Mouse (Mus musculus) hindbrain, embryonic 14.5 days (tissue): Measurements from ENCODE around the gene Pdzd2. TPM values are rescaled to one million over a fixed set of nuclear protein-coding genes. Genes with fewer than 3 reads are reported as not detected.

Source experiments
- ATAC-seq: fragments of 200-750 bp; cut with Nextera tagmentation; 2 replicates; pipeline ENCODE4 v1.8.0; 2017; ENCODE audit warnings: moderate number of reproducible peaks, mild to moderate bottlenecking, moderate TSS enrichment, moderate library complexity; ENCODE audit not compliant: low FRiP score
- DNase-seq: peaks from one replicate; pipeline ENCODE4 v3.0.0-alpha.2; 2015; ENCODE audit warnings: low spot score
- H3K27ac ChIP-seq: fragments of 300-500 bp; sonication (generic); 2 replicates; pipeline ENCODE4 v1.5.1; 2014; ENCODE audit warnings: mild to moderate bottlenecking, moderate library complexity
- H3K27me3 ChIP-seq: fragments of 300-500 bp; sonication (generic); 2 replicates; pipeline ENCODE4 v1.6.1; 2014; ENCODE audit warnings: mild to moderate bottlenecking, low read length, mixed read lengths; ENCODE audit not compliant: control insufficient read depth, insufficient read depth
- H3K36me3 ChIP-seq: fragments of 300-500 bp; sonication (generic); replicated peaks from 2 replicates; pipeline ENCODE4 v1.6.1; 2014; ENCODE audit not compliant: control insufficient read depth, insufficient read depth
- H3K4me1 ChIP-seq: fragments of 300-500 bp; sonication (generic); replicated peaks from 2 replicates; pipeline ENCODE4 v1.6.1; 2014; ENCODE audit warnings: antibody characterized with exemption, low read length, mixed read lengths; ENCODE audit not compliant: control insufficient read depth, insufficient read depth
- H3K4me2 ChIP-seq: fragments of 300-500 bp; sonication (generic); replicated peaks from 2 replicates; pipeline ENCODE4 v1.6.1; 2014; ENCODE audit warnings: mild to moderate bottlenecking, moderate library complexity
- H3K4me3 ChIP-seq: fragments of 300-500 bp; sonication (generic); replicated peaks from 2 replicates; pipeline ENCODE4 v1.5.1; 2014; ENCODE audit warnings: mild to moderate bottlenecking, low read length
- H3K9ac ChIP-seq: fragments of 300-500 bp; sonication (generic); 2 replicates; pipeline ENCODE4 v1.6.1; 2014
- H3K9me3 ChIP-seq: fragments of 300-500 bp; sonication (generic); 2 replicates; pipeline ENCODE4 v1.6.1; 2016; ENCODE audit warnings: low read length; ENCODE audit not compliant: control insufficient read depth
- WGBS: fragments of 180-500 bp; shearing (Covaris S2); extraction: QIAGEN DNeasy Blood & Tissue Kit; methylation state at CpG from one replicate; pipeline ENCODE4 v1.1.7; 2014; 5-methylcytosine and 5-hydroxymethylcytosine counted together
- polyA plus RNA-seq: library from polyadenylated mRNA; unstranded; fragments of >200 nt; fragmentation: Nextera tagmentation; extraction: Ambion mirVana; gene quantifications from 2 replicates; pipeline ENCODE4 v1.2.1, GENCODE M21; 2014

The Pdzd2 gene
- polyA plus RNA-seq, 1 experiment from 2014 or later: 15.5 TPM

DNA sequence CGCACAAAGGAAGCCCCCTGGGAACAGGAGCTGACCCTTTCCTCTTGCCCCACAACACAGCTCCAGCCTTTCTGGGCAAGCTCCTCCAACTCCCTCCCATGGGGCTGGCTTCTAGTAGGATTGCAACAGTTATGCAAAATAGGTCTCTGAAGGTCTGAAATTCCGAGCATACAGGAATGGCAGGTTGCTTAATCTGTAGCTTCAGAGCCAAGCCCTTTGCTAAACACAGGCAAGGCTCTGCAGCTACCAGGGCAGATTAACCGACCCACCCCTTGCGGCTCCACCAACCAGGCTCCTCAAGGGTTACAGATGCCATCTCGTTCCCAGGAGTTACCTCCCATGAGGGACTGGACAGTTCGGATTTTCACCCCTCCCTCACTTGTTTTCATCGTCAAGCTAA is 249.2 kb downstream of the Pdzd2 start:
- WGBS: 8% methylated on average over 7 of the region's 7 CpGs
- DNase-seq (no peak), ATAC-seq (peak; percentile 59; the same call in 1 of the 2 replicates)
- Histone ChIP-seq H3K4me1 (0 out of 2 replicates have a peak, but pooled peaks cover 6% of the 10 kb centered on the region), H3K4me2 (no peak overlapping the region), H3K36me3 (no peaks in the 10 kb centered on the region), H3K27me3 (no peaks in the 10 kb centered on the region), H3K27ac (peak overlapping the region; percentile 7; the same call in 1 of the 2 replicates), H3K9me3 (no peaks in the 10 kb centered on the region), H3K4me3 (no peak overlapping the region), H3K9ac (no peak overlapping the region)

DNA sequence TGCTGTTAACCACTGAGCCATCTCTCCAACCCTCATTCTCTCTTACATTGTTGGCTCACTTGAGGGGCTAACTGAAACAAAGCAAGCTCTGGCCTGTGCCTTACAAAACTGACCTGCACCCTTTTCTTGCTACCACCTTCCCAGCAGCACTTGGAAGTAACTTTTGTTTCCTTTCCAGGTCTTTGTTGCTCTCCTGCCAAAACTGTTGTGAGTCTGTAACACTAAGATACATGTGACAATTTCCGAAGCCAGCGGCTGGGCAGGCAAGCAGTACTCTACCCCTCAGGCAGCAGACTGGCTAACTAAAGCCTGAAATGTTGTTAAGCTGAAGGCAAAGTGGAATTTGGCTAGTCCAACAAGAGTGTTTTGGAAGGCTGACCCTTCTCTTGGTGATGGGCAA is 251.4 kb downstream of the Pdzd2 start:
- Histone ChIP-seq H3K36me3 (no peaks in the 10 kb centered on the region), H3K27ac (no peak overlapping the region), H3K9me3 (no peaks in the 10 kb centered on the region), H3K9ac (no peak overlapping the region), H3K4me2 (no peak overlapping the region), H3K4me1 (0 out of 2 replicates have a peak, but pooled peaks cover 6% of the 10 kb centered on the region), H3K27me3 (no peaks in the 10 kb centered on the region), H3K4me3 (no peak overlapping the region)
- DNase-seq (no peak), ATAC-seq (no peak)
- WGBS: 83% methylated on average over 2 of the region's 2 CpGs

DNA sequence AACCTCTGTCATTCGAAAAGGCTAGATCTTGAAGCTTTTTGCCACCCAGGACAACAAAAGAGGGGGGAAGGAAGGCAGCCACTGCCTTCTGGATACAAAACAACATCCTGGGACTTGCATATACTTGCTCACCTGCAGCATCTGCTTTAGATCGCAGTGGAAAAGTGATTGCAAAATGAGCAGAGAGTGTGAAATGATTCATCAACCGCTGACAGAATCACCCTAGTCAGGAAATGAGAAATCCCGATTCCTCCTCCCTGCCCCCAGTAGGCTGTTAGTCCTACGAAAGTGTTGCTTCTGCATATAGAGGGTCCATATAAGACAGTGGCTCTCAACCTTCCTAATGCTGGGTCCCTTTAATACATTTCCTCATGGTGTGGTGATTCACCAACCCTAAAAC is 258.5 kb downstream of the Pdzd2 start:
- 77% methylated on average over 5 of the region's 5 CpGs for WGBS
- Histone ChIP-seq H3K27ac (no peak overlapping the region), H3K9me3 (no peaks in the 10 kb centered on the region), H3K4me2 (no peak overlapping the region), H3K4me3 (no peak overlapping the region), H3K27me3 (no peaks in the 10 kb centered on the region), H3K4me1 (0 out of 2 replicates have a peak, but pooled peaks cover 9% of the 10 kb centered on the region), H3K36me3 (no peaks in the 10 kb centered on the region), H3K9ac (no peak overlapping the region)
- no peak for ATAC-seq
- no peak for DNase-seq

DNA sequence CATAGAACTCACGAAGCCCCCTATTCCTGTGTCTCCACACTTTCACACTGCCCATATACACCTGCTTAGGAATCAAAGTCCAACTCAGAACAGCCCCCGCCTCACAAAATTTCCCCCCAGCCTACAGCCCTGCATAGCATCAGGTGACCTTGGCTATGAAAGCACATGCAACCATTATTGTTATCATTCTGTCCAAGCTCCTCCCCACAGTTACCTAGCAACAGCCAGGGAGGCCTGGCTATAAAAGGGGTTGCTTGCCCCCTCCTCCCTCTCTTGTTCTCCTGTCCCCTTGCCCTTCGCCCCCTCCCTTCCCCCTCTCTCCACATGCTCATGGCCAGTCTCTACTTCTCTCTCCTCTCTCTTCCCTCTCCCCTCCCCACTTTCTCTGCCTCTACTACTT is 259.4 kb downstream of the Pdzd2 start:
- ATAC-seq: 0 out of 2 replicates have a peak, but pooled peaks have one; percentile 9
- Histone ChIP-seq H3K4me2 (no peak overlapping the region), H3K4me1 (0 out of 2 replicates have a peak, but pooled peaks cover 9% of the 10 kb centered on the region), H3K27me3 (no peaks in the 10 kb centered on the region), H3K9me3 (no peaks in the 10 kb centered on the region), H3K4me3 (no peak overlapping the region), H3K9ac (no peak overlapping the region), H3K27ac (no peak overlapping the region), H3K36me3 (no peaks in the 10 kb centered on the region)
- 47% methylated on average over 3 of the region's 3 CpGs for WGBS
- DNase-seq: no peak

DNA sequence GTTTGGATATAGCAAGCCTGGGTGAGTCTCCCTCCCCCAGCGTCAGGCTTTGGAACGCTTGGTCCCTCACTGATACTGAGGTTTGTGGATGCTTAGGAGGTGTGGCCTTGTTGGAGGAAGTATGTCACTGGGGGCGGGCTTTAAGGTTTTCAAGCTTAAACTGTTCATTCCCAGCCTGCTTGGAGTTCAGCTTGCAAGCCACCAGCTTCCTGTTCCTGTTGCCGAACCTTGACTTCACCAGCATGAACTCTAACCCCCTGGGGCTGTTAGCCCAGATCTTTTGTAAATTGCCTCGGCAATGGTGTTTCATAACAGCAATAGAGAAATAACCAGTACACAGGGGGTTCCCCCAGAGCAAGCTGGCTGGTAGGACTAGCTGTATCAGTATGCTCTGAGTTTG is 260.4 kb downstream of the Pdzd2 start:
- no peak overlapping the region for H3K4me2 ChIP-seq
- no peak for ATAC-seq
- 68% methylated on average over 5 of the region's 5 CpGs for WGBS
- H3K36me3 ChIP-seq: no peaks in the 10 kb centered on the region
- H3K4me3 ChIP-seq: no peak overlapping the region
- H3K27me3 ChIP-seq: no peaks in the 10 kb centered on the region
- no peak overlapping the region for H3K27ac ChIP-seq
- no peak overlapping the region for H3K9ac ChIP-seq
- H3K4me1 ChIP-seq: 0 out of 2 replicates have a peak, but pooled peaks cover 9% of the 10 kb centered on the region
- no peaks in the 10 kb centered on the region for H3K9me3 ChIP-seq
- DNase-seq: no peak

DNA sequence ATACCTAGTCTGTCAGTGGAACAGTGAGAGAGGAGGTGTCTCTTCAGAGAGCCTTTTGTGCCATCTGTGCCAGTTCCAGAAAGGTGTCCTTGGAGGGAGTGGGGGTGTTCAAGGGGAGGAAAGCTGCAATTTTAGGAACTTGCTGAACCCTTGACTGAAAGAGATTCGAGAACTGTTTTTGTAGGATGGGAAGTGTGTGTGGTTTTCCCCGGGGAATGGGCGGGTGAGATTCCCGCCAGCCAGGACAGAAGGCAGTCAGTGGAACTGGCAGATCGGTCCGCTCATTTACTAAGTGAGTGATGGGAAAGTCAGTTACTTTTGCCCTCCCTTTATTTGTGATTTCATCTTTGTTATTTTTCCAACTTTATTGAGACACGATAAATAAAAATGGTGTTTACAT is 266.1 kb downstream of the Pdzd2 start:
- H3K9ac ChIP-seq: no peak overlapping the region
- H3K36me3 ChIP-seq: no peaks in the 10 kb centered on the region
- H3K27ac ChIP-seq: no peak overlapping the region
- no peaks in the 10 kb centered on the region for H3K27me3 ChIP-seq
- DNase-seq (no peak), ATAC-seq (no peak)
- H3K9me3 ChIP-seq: no peaks in the 10 kb centered on the region
- H3K4me3 ChIP-seq: no peak overlapping the region
- no peaks in the 10 kb centered on the region for H3K4me1 ChIP-seq
- WGBS: 78% methylated on average over 7 of the region's 7 CpGs
- no peak overlapping the region for H3K4me2 ChIP-seq

DNA sequence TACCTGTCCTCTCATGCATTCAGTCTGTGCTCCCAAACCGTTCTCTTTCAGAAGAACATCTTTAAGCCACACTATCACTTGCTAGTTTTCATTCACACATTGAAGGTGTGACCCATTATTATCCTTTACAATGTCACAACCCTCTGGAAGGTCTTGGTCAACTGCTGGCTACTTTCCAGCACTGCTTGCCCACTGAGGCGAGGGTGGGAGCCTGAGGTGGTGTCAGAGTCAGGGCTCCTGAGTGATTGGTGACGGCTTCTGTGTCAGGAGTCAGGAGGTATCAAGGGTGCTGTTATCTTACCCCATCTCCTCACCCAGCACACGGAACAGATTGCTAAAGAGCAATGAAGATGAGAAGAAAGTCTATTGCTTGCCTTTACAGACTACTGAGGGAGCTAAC is 267.1 kb downstream of the Pdzd2 start:
- no peak overlapping the region for H3K4me3 ChIP-seq
- no peak overlapping the region for H3K27ac ChIP-seq
- no peaks in the 10 kb centered on the region for H3K36me3 ChIP-seq
- 90% methylated on average over 4 of the region's 4 CpGs for WGBS
- H3K9me3 ChIP-seq: no peaks in the 10 kb centered on the region
- no peaks in the 10 kb centered on the region for H3K4me1 ChIP-seq
- no peaks in the 10 kb centered on the region for H3K27me3 ChIP-seq
- DNase-seq (no peak), ATAC-seq (no peak)
- H3K9ac ChIP-seq: no peak overlapping the region
- no peak overlapping the region for H3K4me2 ChIP-seq

DNA sequence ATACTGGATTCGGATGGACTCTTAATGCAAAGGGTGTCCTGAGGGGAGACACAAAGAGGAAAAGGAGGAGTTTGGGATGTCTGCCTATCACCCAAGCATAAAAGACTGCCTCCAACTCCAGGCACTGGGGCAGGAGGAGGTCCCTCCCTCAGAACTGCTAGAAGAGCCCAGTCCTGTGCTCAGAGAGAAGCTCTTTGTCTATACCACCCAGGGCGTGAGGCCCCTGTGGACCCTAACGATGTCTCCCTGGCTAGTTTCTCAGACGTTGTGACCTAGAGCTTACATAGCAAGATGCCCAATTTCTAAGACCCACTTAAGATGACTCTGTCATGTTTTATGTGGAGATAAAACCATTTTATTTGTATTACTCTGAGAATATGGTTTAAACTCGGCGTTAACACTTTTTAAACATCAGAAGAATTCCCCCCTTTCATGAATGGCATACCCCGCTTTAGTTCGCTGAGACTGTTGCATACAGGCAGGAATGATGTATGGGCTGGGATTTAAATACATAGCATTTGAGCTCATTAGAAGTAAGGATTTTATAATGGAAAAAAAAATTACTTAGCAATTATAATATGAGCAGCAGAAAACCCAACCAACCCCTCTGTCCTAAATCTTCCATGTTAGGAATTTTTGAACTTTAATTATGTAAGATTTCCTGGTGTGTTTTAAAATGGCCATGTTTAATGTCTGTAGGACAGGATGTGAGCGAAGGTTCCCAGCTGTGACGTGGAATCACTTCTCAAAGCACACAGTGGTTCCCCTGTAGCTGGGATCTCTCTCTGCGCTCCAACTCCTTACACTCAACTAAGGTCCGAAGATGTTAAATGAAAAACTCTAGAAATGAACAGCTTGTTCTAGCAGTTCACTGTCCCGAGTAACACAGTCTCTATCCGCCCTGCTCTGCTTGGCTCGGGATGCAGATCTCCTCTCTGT is 268.6 kb downstream of the Pdzd2 start:
- DNase-seq (no peak), ATAC-seq (no peak)
- H3K9ac ChIP-seq: no peak overlapping the region
- no peaks in the 10 kb centered on the region for H3K36me3 ChIP-seq
- no peak overlapping the region for H3K4me2 ChIP-seq
- no peaks in the 10 kb centered on the region for H3K4me1 ChIP-seq
- H3K9me3 ChIP-seq: no peaks in the 10 kb centered on the region
- no peak overlapping the region for H3K4me3 ChIP-seq
- 57% methylated on average over 15 of the region's 15 CpGs for WGBS
- no peaks in the 10 kb centered on the region for H3K27me3 ChIP-seq
- no peak overlapping the region for H3K27ac ChIP-seq

DNA sequence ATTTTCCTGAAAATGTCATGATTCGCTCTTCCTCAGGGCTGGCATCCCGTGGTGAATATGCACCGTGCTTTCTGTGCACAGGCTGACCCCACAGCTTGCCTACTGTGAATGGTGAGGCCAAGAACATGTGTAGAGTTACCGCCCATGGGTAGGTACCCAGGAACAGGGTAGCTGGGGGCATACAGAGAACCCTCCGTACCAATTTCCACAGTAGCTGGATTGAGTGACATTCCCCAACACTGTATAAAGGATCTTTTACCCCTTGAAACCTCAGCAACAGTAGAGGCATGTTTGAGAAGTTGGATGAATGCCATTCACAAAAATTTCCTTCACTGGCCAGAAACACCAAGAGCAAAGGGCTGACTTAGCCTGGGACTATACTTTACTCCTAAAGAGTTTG is 271.1 kb downstream of the Pdzd2 start:
- H3K4me1 ChIP-seq: no peaks in the 10 kb centered on the region
- DNase-seq: no peak

More for the DNA sequence above, 271.1 kb downstream of the Pdzd2 start:
- H3K9ac ChIP-seq: no peak overlapping the region
- H3K27ac ChIP-seq: no peak overlapping the region
- H3K36me3 ChIP-seq: no peaks in the 10 kb centered on the region
- H3K4me2 ChIP-seq: no peak overlapping the region
- H3K4me3 ChIP-seq: no peak overlapping the region
- no peak; the same call in 1 of the 2 replicates for ATAC-seq
- H3K9me3 ChIP-seq: no peaks in the 10 kb centered on the region
- 64% methylated on average over 5 of the region's 5 CpGs for WGBS
- H3K27me3 ChIP-seq: no peaks in the 10 kb centered on the region
